Mouse (Mus musculus) MEL (cell line): ENCODE data around the gene Gm49322. TPM values are rescaled to one million over a fixed set of nuclear protein-coding genes. Genes with fewer than 3 reads are reported as not detected.

ENCODE experiments used
- DNase-seq: peaks from one replicate; pipeline ENCODE4 v3.0.0; 2011; ENCODE audit warnings: low read depth, low spot score
- H3K27ac ChIP-seq: 2 replicates; pipeline ENCODE4 v1.5.1; 2012; ENCODE audit warnings: low read depth, mild to moderate bottlenecking, control low read depth, low read length, moderate library complexity; ENCODE audit not compliant: control insufficient read depth
- H3K27me3 ChIP-seq, 2 experiments: fragments of 150-350 bp in 1 of 2; sonication (generic) in 1 of 2; 2 replicates each; pipeline ENCODE4 v1.6.1; 2012; ENCODE audit warnings: low read length in 2 of 2, mild to moderate bottlenecking in 2 of 2, improper control_type of control experiment in 1 of 2, moderate library complexity in 1 of 2; ENCODE audit not compliant: insufficient read depth in 2 of 2, control insufficient read depth in 1 of 2
- H3K36me3 ChIP-seq, 2 experiments: 2 replicates each; pipeline ENCODE4 v1.6.1; 2012 to 2014; ENCODE audit warnings: low read length in 2 of 2, improper control_type of control experiment in 1 of 2, inconsistent platforms in 1 of 2, mild to moderate bottlenecking in 1 of 2; ENCODE audit not compliant: insufficient read depth in 2 of 2, control insufficient read depth in 1 of 2
- H3K4me1 ChIP-seq, 2 experiments: fragments of 150-350 bp in 1 of 2; sonication (generic) in 1 of 2; 2 replicates each; pipeline ENCODE4 v1.6.1; 2012; ENCODE audit warnings: low read length in 2 of 2, improper control_type of control experiment in 1 of 2, mild to moderate bottlenecking in 1 of 2; ENCODE audit not compliant: insufficient read depth in 2 of 2, control insufficient read depth in 1 of 2
- H3K4me3 ChIP-seq, 2 experiments: fragments of 150-350 bp in 1 of 2; sonication (generic) in 1 of 2; 2 replicates each; pipeline ENCODE4 v1.5.1; 2012; ENCODE audit warnings: low read depth in 2 of 2, low read length in 2 of 2, mild to moderate bottlenecking in 2 of 2, moderate library complexity in 2 of 2, control low read depth in 1 of 2, improper control_type of control experiment in 1 of 2; ENCODE audit not compliant: control insufficient read depth in 1 of 2, insufficient read depth in 1 of 2
- H3K79me2 ChIP-seq: 2 replicates; pipeline ENCODE4 v1.6.1; 2012; ENCODE audit warnings: mild to moderate bottlenecking, low read length, moderate library complexity; ENCODE audit not compliant: control insufficient read depth, poor library complexity, insufficient read depth
- H3K9ac ChIP-seq: 2 replicates; pipeline ENCODE4 v1.6.1; 2012; ENCODE audit warnings: low read depth, mild to moderate bottlenecking, control low read depth, low read length, moderate library complexity; ENCODE audit not compliant: control insufficient read depth, poor library complexity, severe bottlenecking
- H3K9me3 ChIP-seq: fragments of 150-350 bp; sonication (generic); replicated peaks from 2 replicates; pipeline ENCODE4 v1.6.1; 2012; ENCODE audit warnings: mild to moderate bottlenecking, low read length, improper control_type of control experiment, moderate library complexity; ENCODE audit not compliant: insufficient read depth
- CHD1 ChIP-seq: IDR thresholded peaks from 2 replicates; pipeline ENCODE4 v1.6.1; 2012; ENCODE audit warnings: low read depth, mild to moderate bottlenecking, inconsistent platforms, low read length, improper control_type of control experiment
- CHD2 ChIP-seq: IDR thresholded peaks from 2 replicates; pipeline ENCODE4 v1.6.1; 2011; ENCODE audit warnings: low read length, improper control_type of control experiment
- CTCF ChIP-seq, 3 experiments: IDR thresholded peaks in 2 of 3; conservative IDR thresholded peaks in 1 of 3; 2 replicates each; pipeline ENCODE4 v1.5.1; 2011 to 2012; ENCODE audit warnings: low read length in 3 of 3, low read depth in 2 of 3, mild to moderate bottlenecking in 2 of 3, improper control_type of control experiment in 1 of 3, inconsistent platforms in 1 of 3, mixed read lengths in 1 of 3, moderate library complexity in 1 of 3; ENCODE audit not compliant: control insufficient read depth in 1 of 3, insufficient read depth in 1 of 3, poor library complexity in 1 of 3, severe bottlenecking in 1 of 3
- EP300 ChIP-seq, 2 experiments: IDR thresholded peaks; 2 replicates each; pipeline ENCODE4 v1.6.1; 2011; ENCODE audit warnings: improper control_type of control experiment in 2 of 2, low read length in 2 of 2, low read depth in 1 of 2, mild to moderate bottlenecking in 1 of 2
- ETS1 ChIP-seq: IDR thresholded peaks from 2 replicates; pipeline ENCODE4 v1.6.1; 2012; ENCODE audit warnings: low read depth, mild to moderate bottlenecking, inconsistent platforms, low read length, improper control_type of control experiment, moderate library complexity
- GATA1 ChIP-seq: IDR thresholded peaks from 2 replicates; pipeline ENCODE4 v1.6.1; 2011; ENCODE audit warnings: low read depth, low read length, improper control_type of control experiment
- JUND ChIP-seq: IDR thresholded peaks from 2 replicates; pipeline ENCODE4 v1.6.1; 2011; ENCODE audit warnings: low read depth, mild to moderate bottlenecking, improper control_type of control experiment, low read length
- KAT2A ChIP-seq: conservative IDR thresholded peaks from 2 replicates; pipeline ENCODE4 v1.6.1; 2012; ENCODE audit warnings: low read depth, low read length, improper control_type of control experiment, inconsistent platforms
- MAX ChIP-seq: IDR thresholded peaks from 2 replicates; pipeline ENCODE4 v1.6.1; 2011; ENCODE audit warnings: low read length, improper control_type of control experiment
- MEF2A ChIP-seq: IDR thresholded peaks from 2 replicates; pipeline ENCODE4 v1.6.1; 2014; ENCODE audit warnings: low read depth, mild to moderate bottlenecking, inconsistent platforms, low read length, improper control_type of control experiment; ENCODE audit not compliant: poor library complexity, insufficient replicate concordance, severe bottlenecking; ENCODE audit errors: extremely low read depth
- MXI1 ChIP-seq: IDR thresholded peaks from 2 replicates; pipeline ENCODE4 v1.6.1; 2011; ENCODE audit warnings: mild to moderate bottlenecking, low read depth, low read length, improper control_type of control experiment
- MYB ChIP-seq: IDR thresholded peaks from 2 replicates; pipeline ENCODE4 v1.6.1; 2011; ENCODE audit warnings: mild to moderate bottlenecking, low read depth, low read length, improper control_type of control experiment
- MYC ChIP-seq: IDR thresholded peaks from 2 replicates; pipeline ENCODE4 v1.6.1; 2011; ENCODE audit warnings: low read depth, mild to moderate bottlenecking, low read length, improper control_type of control experiment, moderate library complexity
- NELFE ChIP-seq: IDR thresholded peaks from 2 replicates; pipeline ENCODE4 v1.6.1; 2011; ENCODE audit warnings: low read depth, low read length, improper control_type of control experiment
- POLR2AphosphoS2 ChIP-seq: IDR thresholded peaks from 2 replicates; pipeline ENCODE4 v1.6.1; 2011; ENCODE audit warnings: low read length, improper control_type of control experiment
- POLR2AphosphoS5 ChIP-seq: IDR thresholded peaks from 2 replicates; pipeline ENCODE4 v1.6.1; 2012; ENCODE audit warnings: low read depth, borderline replicate concordance, mild to moderate bottlenecking, inconsistent platforms, low read length, moderate library complexity, mixed read lengths
- RAD21 ChIP-seq: IDR thresholded peaks from 2 replicates; pipeline ENCODE4 v1.6.1; 2011; ENCODE audit warnings: mild to moderate bottlenecking, low read depth, low read length, improper control_type of control experiment
- RCOR1 ChIP-seq: IDR thresholded peaks from 2 replicates; pipeline ENCODE4 v1.6.1; 2012; ENCODE audit warnings: low read depth, mild to moderate bottlenecking, inconsistent platforms, low read length, improper control_type of control experiment
- SMC3 ChIP-seq: IDR thresholded peaks from 2 replicates; pipeline ENCODE4 v1.6.1; 2011; ENCODE audit warnings: low read depth, low read length, improper control_type of control experiment
- USF1 ChIP-seq: IDR thresholded peaks from 2 replicates; pipeline ENCODE4 v1.6.1; 2014; ENCODE audit warnings: low read depth, mild to moderate bottlenecking, inconsistent platforms, low read length, improper control_type of control experiment, moderate library complexity
- USF2 ChIP-seq, 2 experiments: IDR thresholded peaks; 2 replicates each; pipeline ENCODE4 v1.6.1; 2011 to 2012; ENCODE audit warnings: improper control_type of control experiment in 2 of 2, low read length in 2 of 2, borderline replicate concordance in 1 of 2, inconsistent platforms in 1 of 2, low read depth in 1 of 2, mild to moderate bottlenecking in 1 of 2; ENCODE audit not compliant: insufficient read depth in 1 of 2
- ZC3H11A ChIP-seq: IDR thresholded peaks from 2 replicates; pipeline ENCODE4 v1.6.1; 2012; ENCODE audit warnings: low read depth, mild to moderate bottlenecking, inconsistent platforms, low read length, improper control_type of control experiment
- ZMIZ1 ChIP-seq: IDR thresholded peaks from 2 replicates; pipeline ENCODE4 v1.6.1; 2012; ENCODE audit warnings: low read depth, mild to moderate bottlenecking, inconsistent platforms, low read length, improper control_type of control experiment, moderate library complexity
- ZNF384 ChIP-seq: IDR thresholded peaks from 2 replicates; pipeline ENCODE4 v1.6.1; 2012; ENCODE audit warnings: low read depth, mild to moderate bottlenecking, inconsistent platforms, low read length, improper control_type of control experiment
- polyA plus RNA-seq, 2 experiments: library from polyadenylated mRNA; stranded (reverse) in 1 of 2; unstranded in 1 of 2; fragments of >175 nt in 1 of 2; fragments of >200 nt in 1 of 2; gene quantifications; 2 replicates each; pipeline versions ENCODE4 v1.2.1 to v1.2.4; 2012; ENCODE audit warnings: low replicate concordance in 2 of 2, low read depth in 1 of 2; ENCODE audit not compliant: insufficient read length in 2 of 2, insufficient read depth in 1 of 2, missing spikeins in 1 of 2
- total RNA-seq: library from RNA; depleted of rRNA; stranded (reverse); fragments of 300-350 nt; gene quantifications from 2 replicates; pipeline ENCODE4 v1.2.3, GENCODE M21; 2012

Gene Gm49322
- total and polyA plus RNA-seq, 3 experiments = 1.8 to 2.1 TPM; not detected in 1

DNA sequence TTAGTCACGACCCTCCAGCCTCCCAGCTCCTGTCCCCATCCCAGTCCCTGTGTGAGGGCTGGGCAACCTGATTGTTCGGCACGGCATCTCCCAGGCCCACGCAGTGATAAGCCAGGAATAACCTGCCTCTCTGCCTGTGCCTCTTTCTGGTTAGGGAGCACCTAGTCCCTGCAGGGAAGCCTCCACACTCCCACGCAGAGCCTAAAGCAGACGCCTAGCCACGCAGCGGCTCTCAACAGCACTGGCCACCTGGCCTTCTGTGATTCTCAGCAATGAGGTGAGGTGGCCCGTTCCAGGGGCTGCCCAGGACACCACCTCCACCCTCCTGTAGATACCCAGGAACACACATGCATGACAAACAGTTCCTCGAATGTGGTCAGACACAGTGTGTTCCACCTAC is 44.6 kb downstream of the Gm49322 start:
- H3K9me3 ChIP-seq = no peaks in the 10 kb centered on the region
- no peaks in the 10 kb centered on the region for H3K27me3 ChIP-seq
- no peak for DNase-seq
- 0 out of 4 replicates have a peak, but pooled peaks cover 0 to under 1% of the 10 kb centered on the region in 2 experiments for H3K36me3 ChIP-seq
- no peak overlapping the region for H3K4me3 ChIP-seq
- peaks cover 0 to 2% of the 10 kb centered on the region in 2 experiments; a peak in 1 of 4 replicates for H3K4me1 ChIP-seq
- no peak overlapping the region for H3K27ac ChIP-seq
- TF ChIP-seq USF1 (no peak), POLR2AphosphoS5 (no peak), ZNF384 (no peak), JUND (no peak), NELFE (no peak), MXI1 (no peak), EP300 (IDR thresholded peaks at IDR 0.05; ENCODE audit: low read depth in 1 of 2, low read length in 2 of 2) (no peak), KAT2A (no peak), USF2 (IDR thresholded peaks at IDR 0.05; ENCODE audit: borderline replicate concordance in 1 of 2, insufficient read depth in 1 of 2, low read depth in 1 of 2, low read length in 2 of 2) (no peak), CTCF (IDR thresholded peaks at IDR 0.05 in 2 of 3, conservative IDR thresholded peaks at IDR 0.05 in 1 of 3; ENCODE audit: control insufficient read depth in 1 of 3, insufficient read depth in 1 of 3, low read depth in 2 of 3, low read length in 3 of 3, poor library complexity in 1 of 3, severe bottlenecking in 1 of 3) (no peak), RCOR1 (no peak), MYB (no peak), GATA1 (no peak), CHD2 (no peak), ETS1 (no peak), ZC3H11A (no peak), MEF2A (no peak), POLR2AphosphoS2 (no peak), ZMIZ1 (no peak), MAX (no peak)
- no peaks in the 10 kb centered on the region; the same call in 1 of the 2 replicates for H3K79me2 ChIP-seq
- H3K9ac ChIP-seq = no peak overlapping the region

DNA sequence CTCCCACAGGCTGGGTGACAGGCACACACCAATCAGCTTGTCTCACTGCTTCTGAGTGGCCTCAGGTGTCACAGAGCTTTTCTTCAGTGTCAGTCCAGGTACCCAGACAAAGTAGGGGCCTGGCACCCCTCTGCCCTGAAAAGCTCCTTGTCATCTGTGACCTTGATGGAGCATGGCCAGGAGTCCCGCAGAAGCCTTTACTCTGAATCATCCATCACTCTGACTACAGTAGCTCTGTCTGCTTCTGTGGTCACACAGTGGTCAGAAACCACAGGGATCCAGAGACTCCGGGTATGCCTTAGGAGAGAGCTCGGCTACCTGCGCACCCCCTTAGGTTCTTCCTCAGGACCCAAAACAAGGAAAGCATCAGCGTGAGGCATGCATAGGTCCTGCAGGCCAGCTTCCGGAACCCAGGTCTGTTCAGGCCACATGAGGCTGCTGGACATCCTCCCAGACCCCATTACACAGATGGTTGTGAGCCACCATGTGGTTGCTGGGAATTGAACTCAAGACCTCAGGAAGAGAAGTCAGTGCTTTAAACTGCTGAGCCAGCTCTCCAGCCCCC is 47.4 kb downstream of the Gm49322 start:
- Histone ChIP-seq H3K9ac (no peak overlapping the region), H3K9me3 (no peaks in the 10 kb centered on the region), H3K36me3 (peaks cover 0 to 9% of the 10 kb centered on the region in 2 experiments; a peak in 2 of 4 replicates), H3K27ac (no peak overlapping the region), H3K27me3 (no peaks in the 10 kb centered on the region), H3K4me3 (no peak overlapping the region), H3K4me1 (peaks cover 3 to 15% of the 10 kb centered on the region in 2 experiments), H3K79me2 (peaks cover 8% of the 10 kb centered on the region)
- DNase-seq = no peak
- TF ChIP-seq RAD21 (no peak), SMC3 (no peak), MYC (no peak), ZMIZ1 (no peak), USF1 (no peak), CHD1 (no peak)
